Mouse (Mus musculus) heart, postnatal 10 days (tissue): ENCODE results near the gene Nr2e1. TPM values are rescaled to one million over a fixed set of nuclear protein-coding genes. Genes with fewer than 3 reads are reported as not detected.

Experiments used
- DNase-seq, 2 experiments: peaks; one replicate each; pipeline ENCODE4 v3.0.0; 2021
- intact Hi-C: fragments of 180-260 bp; cut with DNase I; formaldehyde crosslinking; loops from one replicate; pipeline ENCODE4 v1.15.1; 2025
- total RNA-seq, 2 experiments: library from RNA; stranded (reverse); gene quantifications; 2 replicates each; pipeline ENCODE4 v1.2.3; 2021

Gene Nr2e1
- total RNA-seq, 2 experiments from 2014 or later = not detected

DNA sequence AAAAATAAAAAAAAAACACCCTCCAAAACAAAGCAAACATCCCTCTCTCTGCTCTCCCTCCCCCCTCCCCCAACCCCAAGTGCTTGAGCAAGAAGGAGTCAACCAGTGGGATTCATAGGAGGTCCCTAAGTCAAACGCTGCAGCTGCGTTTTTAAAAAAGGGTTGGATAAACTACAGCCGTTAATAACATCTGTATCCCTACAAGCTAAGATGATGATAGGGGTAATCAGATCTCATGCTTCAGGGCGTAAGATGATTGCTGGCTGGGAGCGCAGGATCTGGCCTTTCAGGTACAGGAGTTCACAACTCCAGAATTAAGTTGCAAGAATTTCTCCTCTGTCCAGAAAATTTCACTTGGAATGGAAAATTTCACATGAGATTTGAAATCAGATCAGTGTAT is 6.1 kb upstream of the Nr2e1 start:
- DNase-seq = no peak
- intact Hi-C loops = no loop called here

DNA sequence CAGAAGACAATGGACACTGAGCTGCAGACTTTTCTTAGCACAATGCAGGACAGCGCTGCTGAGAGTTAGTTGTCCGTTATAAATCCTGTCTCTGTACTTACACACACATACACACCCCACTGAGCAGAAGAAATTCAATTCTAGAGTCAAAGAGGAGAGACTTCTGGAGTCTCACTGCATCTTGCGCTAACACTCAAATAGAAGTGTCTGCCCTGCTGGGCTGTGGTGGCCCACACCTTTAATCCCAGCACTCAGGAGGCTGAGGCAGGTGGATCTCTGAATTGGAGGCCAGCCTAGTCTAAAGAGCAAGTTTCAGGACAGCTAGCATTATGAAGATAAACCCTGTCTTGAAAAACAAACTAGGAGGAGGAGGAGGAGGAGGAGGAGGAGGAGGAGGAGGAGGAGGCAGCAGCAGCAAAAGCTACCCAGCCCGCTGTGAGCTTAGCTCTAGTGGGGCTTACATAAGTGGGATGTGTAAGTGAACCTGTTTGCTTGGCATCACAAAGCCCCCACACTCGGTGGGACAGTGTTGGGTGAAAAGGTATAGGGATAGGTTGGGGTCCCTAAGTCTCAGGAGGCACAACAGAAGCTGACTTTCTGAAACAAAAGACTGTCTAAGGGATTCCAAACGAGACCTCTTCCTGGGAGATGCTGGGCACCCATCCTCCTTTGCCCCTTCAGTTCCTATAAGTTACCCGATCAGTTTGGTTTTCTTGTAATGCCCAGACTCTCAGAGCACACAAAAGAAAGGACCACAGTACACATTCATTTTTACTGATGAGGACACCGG is 4.7 kb upstream of the Nr2e1 start:
- DNase-seq = no peak
- intact Hi-C loops = no loop called here

DNA sequence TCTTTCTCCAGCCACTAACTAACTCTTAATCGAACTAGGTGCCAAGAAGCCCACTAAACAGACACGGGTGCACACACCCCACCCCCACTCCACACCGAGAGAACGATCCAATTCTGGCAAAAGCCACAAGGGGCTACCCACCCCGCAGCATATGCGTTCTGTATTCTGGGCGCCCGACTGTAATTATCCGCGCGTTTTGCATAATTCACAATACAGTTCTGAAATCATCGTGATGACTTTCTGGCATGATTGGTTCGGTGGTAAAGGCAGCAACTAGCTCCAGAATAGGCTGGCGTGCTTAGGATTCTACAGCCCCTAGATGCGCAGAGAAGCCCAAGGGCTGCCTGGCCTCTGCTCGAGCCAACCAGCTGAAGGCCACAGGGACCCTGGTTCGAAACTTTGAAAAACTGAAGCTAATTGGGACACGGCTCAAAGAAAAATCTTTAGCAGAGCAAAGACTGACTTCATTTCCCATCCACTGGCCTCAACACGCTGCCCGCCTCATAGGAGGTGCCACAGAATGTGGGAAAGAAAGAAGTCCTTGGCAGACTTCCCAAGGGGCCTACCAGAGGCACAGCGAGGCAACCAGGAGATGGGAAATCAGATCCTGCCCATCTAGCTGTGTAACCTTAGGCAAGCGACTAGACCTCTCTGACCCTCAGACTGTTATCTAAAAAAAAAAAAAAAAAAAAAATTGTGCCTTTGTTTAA is 2.3 kb upstream of the Nr2e1 start:
- intact Hi-C loops = no loop called here
- DNase-seq = no peak

DNA sequence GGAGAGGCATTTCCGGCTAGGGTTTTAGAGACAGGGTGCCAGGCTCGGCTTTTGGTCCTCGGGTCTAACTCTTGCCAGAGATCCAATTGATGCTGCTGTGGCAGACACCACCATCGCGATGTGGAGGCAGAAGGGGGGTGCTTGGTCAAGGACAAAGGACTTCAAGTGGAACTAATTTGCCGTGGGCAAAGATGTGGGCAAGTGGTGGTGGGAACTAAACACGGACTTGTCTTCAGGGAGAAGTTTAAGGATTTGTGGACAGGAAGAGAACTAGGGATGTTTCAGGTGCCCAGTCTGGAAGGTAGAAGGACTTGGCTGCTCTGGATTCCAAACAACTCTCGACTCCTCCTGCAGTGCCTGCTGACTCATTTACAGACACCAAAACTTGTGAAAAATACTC is 1.7 kb upstream of the Nr2e1 start:
- intact Hi-C loops = no loop called here
- no peak for DNase-seq

DNA sequence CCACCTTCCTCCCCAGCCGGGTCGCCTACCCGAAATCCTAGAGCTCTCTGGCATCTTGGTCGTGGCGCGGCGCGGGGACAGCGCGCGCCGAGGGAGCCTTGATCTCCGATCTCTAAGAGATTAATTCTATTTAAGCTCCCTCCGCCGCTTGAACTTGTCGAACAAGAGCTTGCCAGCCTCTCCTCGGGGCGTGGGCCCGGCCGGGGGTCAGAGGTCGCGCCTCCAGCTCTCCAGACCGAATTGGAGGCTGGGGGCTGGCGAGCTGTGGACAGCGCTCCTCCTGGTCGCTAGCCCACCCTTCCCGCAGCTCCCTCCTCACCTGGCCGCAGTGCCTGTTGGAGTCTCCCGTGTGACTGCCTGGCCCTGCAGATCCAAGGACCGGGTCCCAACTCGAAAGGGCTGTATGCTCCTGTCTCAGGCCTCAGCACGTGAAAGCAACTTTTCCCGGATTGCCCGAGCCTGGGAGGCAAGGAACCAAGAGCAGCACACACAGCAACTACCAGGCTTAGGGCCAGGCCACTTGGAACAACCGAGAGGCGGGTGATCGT is 1.1 kb upstream of the Nr2e1 start:
- DNase-seq = no peak
- intact Hi-C loops = no loop called here

DNA sequence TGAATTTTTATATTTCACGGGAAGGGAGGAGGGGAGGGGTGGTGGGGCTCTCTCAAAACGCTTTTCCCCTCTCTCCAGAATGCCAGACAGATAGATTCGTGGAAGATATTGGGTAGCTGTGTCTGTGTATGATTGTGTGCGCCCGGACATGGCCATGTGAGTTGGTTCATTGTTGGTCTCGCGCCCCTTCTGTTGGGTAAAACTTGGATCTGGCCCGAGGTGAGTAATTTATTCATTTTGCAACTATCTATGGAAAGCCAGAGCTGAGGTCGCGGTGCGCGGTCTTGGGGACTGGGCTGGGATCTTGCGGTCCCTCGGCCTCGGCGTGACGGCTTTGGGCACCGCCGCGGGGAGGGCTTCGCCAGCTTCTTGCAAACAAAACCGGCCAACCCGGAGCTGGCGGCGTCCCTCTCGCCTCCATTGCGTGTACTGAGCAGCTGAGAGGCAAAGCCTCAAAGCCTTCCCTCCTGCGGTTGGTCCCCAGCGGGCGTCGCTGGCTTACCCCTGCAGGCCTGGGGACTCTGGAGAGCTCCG is 537 bp upstream of the Nr2e1 start:
- no peak for DNase-seq
- intact Hi-C loops = loop anchor here (2.0 kb wide), 1 partner anchor 49 kb away; no protein-coding TSS in a partner anchor

DNA sequence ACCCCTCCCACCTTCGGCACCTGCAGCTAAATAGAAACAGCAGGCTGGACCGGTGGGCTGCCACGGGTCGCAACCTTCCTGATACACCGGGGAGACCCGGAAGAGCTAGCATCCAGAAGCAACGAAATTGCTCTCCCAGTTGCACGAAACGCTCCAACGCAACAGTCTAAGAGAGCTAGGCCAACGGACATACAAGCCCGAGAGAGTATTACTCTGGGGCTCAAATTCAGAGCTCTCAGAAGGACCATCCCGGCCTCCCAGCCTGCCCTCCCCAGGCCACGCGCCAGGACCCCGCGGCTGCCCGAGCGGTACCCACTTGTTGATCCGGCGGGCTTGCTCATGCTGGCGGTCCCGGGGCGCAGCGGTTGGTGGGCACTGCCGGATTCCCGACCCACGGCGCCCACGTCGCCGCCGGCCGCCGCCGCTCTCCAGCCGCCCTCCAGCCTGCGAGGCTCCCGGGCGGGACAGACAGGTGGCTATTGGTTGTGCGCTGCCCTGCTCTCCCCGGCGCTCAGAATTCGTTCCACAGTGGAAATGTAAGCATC is 794 bp downstream of the Nr2e1 start:
- no peak for DNase-seq
- intact Hi-C loops = loop anchor here (2.0 kb wide), 1 partner anchor 50 kb away; no protein-coding TSS in a partner anchor

DNA sequence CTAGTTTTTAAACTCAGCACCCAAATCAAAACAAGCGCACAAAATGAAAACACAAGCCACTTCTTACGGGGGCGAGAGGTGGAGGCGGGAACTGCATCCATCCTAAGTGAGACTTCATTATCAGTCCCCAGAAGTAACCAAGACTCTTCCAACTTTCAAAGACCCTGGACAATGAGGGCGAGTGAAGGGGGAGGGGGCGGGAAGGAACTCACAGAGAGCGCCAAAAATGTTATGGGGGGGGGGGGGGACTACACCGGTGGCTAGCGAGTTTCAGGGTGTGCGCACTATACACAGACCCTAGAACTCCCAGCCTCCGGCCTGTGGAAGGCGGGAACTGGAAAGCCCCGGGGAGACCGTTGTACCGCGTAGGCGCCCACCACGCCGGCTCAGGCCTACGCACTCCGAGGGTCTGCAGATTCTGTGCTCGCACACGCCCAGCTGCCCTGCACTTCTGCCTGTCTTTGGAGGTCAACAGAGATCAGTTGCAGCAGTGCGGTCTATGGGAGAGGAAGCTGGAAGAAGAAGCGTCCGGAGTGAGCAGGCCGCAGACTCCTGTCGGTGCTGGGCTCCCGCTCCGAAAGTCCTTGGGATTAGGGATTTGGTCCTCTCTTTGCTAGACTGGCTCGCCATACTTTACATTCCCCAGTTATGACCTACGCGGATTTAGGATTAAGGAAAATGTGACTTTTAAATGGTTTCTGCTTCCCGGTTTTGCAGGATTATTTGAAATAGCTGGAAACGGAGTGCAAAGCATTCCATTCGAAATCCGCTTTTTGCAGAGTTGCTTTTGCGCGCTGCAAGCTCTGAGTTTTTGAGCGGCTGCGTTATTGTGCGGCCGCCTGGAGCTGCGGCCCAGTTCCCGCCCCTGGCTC is 1.5 kb downstream of the Nr2e1 start:
- intact Hi-C loops = loop anchor here (2.0 kb wide), 1 partner anchor 51 kb away; no protein-coding TSS in a partner anchor
- DNase-seq = no peak

DNA sequence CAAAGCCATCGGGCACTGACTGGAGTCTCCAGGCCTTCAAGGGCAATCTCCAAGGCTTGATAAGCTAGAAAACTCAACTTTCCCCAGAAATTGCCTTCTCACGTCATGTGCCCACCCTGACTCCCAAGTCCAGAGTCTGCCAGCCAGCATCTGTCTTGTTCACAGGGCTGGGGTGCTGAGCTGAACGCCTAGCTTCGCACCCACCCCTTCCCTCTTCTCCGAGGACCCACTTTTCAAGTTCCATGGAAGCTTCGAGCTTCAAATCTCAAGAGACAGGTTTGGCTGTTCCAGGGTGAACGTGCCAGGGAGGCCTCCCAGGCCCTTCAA is 2.5 kb downstream of the Nr2e1 start:
- no peak for DNase-seq
- intact Hi-C loops = no loop called here

DNA sequence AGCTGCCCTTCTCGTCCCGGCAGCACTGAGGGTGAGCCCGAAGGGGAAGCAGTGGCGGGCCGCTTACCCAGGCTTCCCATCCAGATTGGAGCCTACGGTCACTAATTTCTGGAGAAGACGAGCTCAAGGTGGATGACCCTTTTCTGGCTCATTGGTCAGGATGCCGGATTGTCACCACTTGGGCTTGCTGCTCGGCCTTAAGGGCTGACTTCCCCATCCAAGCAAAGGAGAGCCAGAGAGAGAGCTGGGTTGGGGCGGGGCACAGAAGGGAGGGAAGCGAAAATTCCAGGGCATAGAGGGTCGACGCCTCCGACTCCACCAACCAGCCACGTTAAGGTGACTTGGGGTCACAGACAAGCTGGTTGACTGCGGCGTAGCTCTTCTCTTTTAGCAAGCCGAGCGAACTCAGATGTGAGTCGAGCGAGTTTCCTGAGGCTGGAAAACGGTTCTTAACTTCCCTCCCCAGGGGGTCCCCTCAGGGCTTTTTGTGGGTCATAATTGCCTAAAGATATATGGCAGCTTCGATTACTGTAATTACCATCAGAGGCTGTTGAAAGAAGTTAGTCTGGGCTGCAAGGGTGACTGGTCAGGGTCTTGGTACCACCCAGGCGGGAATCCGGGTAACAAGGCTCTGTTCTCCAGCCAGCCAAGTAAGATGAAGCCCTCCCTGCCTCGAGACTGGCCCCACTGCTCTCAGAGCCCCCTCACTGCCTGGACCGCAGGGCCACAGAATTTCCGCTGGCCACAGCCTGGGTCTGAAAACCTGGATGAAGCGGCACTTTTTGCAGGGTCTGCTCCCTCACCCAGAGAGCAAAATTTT is 3.1 kb downstream of the Nr2e1 start:
- intact Hi-C loops = no loop called here
- DNase-seq = no peak

DNA sequence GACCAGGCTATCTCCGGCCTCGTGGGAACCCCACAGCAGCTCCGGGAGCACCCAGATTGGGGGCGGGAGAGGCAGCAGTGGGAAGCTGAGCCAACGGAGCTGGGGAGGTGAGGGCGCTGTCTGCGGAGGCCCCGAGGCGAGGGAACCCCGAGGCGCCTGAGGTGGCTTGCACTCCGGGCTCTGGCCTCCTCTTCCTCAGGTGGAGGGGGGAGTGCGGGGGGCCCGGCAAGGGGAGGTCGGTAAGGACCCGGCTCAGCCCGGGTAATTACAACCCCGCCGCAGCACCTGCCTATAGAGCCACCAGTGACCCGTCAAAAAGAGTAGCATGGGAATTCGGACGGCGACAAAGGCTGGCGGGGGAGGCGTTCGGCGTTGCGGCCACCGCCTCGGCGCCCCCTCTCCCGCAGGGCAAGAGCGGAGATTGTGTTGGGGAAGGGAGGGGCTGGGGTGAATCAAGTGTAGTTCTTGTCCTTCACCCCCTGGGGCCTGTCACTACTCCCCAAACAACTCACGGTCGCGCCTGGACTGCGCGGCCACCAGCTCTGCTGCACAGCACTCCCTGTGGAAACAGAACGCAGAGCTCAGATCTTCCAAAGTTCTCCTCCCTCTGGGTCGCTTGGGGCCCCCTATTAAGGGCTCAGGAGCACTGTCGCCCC is 3.8 kb downstream of the Nr2e1 start:
- DNase-seq = no peak
- intact Hi-C loops = no loop called here

DNA sequence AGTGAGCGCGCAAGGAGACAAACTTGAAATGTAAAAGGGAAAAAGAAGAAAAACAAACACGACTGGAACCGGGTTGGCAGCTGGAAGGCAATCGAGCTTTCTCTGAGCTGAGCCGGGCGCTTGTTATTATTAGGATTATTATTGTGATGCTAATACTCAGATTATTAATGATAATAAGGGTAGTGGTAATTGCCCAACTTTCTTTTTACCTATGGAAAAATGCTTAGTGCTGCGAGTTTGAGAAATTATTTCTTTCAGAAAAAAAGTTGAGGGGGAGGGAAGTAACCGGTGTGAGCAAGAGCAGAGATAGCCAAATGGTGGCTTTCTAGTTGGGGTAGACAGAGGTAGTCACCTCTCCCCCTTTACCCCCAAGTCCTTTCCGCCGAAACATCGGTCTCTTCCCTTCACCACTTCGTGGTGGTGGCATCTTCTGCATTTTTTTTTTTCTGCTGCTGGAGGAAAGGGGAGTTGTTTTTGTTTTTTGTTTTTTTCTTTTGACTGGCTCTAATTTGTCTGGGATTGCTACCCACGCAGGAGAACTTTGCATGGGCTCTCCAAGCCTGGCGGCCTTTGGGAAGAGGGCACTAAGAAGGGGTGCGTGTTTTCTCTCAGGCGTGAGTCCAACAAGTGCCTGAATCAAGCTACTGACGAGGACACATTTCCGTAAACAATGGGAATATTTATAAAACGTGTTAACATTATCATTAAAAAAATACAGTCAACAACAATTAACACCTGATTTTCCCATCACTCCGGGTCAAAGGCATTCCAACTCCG is 4.5 kb downstream of the Nr2e1 start:
- intact Hi-C loops = no loop called here
- DNase-seq = no peak

DNA sequence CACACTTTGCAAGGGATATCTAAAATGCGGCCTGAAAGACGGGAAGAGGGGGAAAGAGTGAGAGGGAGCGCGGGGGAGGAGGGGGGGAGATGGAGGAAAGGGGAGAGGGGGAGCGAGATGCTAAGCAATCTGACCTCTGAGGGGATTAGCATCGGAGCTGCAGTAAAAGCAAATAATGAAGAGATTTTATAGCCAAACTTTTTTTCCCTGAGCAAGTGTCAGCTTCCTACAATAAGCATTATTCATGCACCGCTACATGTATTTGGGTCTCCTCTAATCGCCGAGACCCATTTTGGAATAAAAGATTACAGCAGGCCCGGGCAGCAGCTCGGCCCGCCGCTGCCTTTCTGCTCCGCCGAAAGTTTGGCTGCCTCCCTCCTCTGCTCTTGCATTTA is 5.2 kb downstream of the Nr2e1 start:
- DNase-seq = no peak
- intact Hi-C loops = no loop called here

DNA sequence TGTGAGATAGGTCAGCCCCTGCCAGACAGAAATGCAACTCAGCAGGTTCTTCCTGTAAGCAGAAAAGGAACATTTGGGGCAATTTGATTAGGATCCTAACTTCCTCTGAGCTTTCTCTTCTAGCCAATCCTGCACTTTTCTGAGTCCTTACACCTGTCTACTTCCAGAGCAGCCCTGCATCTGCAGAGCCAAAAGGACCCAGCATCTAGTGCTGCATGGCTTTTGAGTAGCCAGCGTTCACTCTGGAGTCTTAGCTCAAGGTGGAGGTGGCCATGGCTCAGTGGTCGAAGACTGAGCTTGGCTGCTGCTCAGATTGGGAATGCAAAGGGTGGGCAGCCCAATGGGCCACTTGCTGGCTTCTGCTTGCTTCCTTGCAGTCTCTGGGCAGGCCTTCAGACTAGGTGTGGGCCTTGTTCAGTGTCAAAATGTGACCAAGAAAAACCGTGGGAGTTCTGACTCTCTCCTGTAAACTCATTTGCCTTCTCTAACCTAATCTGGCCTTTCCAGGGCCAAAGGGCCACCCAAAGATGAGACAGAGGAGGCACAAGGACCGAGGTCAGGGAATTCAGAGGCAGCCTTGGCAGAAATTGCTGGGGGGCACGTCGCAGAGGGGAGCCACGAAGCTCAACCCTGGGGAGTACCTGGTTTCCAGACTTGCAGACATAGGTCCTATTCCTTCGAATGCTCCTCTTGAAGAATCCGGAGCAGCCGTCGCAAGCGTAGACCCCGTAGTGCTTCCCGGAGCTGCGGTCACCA is 5.7 kb downstream of the Nr2e1 start:
- intact Hi-C loops = no loop called here

DNA sequence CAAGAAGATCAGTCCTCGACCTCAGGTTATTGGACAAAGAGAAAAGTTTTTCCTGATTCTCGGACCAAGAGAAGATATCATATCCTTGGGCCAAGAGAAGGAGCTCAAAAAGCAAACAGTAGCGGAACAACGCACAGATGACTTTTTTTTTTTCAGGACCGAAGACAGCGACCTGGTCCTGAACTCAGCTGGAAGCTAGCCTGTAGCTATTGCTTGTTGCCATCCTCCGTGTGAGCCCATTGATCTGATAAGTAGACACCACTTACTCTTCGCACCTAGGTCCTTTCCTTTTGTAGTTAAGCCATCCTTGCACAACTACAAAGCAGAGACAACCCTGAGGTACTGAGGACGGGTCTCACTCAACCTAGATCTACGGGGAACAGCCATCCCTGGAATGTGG is 8.8 kb downstream of the Nr2e1 start:
- no peak for DNase-seq
- intact Hi-C loops = no loop called here

More for the DNA sequence above, 5.7 kb downstream of the Nr2e1 start:
- no peak for DNase-seq

DNA sequence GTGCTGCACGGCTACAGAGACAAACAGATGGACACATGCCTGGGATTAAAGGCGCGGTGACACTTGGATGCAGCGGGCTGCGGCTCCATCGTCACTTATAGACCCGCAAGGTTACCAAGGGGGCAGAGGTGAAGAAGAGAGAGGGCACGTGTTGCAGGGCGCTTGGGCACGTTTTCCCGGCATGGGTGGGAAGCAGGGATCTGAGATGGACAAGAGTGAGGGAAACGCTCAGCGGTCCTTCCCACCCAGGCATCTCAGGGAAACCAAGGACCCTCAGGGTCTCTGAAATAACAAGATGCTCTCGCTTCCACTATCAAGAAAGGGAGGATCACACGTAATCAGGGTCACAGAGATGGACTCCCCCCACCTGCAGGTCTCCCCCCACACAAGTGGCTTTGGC is 10.5 kb downstream of the Nr2e1 start:
- intact Hi-C loops = no loop called here
- no peak for DNase-seq

DNA sequence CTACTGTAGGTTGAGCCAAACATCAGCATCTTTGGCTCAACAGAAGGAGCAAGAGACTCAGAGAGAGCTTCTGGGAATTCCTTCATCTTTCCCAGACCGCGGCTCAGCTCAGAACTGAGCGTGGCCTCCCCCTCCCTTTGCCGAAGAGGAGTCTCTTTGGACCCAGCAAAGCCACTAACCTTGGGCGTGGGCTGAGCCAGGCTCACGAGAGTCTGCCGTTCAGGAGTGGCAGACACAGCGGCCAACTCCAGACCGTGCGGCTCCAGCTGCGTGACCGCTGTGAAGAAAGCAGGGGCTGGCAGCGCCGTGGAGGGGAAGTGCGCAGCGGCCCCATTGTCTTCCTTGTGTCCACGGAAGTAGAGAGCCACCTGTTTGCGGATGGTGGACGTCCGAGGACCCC is 10.9 kb downstream of the Nr2e1 start:
- DNase-seq = no peak
- intact Hi-C loops = no loop called here

DNA sequence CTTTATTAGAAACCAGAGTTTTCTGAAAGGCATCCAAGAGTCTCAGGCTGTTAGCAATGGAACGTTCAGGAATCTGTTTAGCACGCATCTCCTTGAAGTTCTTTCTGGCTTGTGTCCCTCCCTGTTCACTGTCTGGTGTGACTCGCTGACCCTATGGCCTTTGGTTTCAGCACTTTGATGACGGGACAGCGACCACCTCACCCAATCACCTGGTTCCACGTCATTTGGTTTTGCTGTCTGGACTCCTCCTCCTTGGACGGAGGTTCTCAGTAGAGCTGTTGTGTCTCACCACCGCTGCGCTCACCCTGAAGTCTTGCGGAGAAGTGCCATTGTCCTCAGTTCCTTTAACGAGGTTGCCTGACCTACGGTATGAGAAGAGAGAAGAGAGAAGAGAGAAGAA is 21.2 kb downstream of the Nr2e1 start:
- peak; percentile 29 to 47 for DNase-seq
- intact Hi-C loops = no loop called here
